Mouse (Mus musculus) MEL (cell line): ENCODE results near the gene Il10.

Experiments
- CHD2 ChIP-seq: IDR thresholded peaks from 2 replicates; pipeline ENCODE4 v1.6.1; 2011; ENCODE audit warnings: low read length, improper control_type of control experiment
- EP300 ChIP-seq, 2 experiments: IDR thresholded peaks; 2 replicates each; pipeline ENCODE4 v1.6.1; 2011; ENCODE audit warnings: improper control_type of control experiment in 2 of 2, low read length in 2 of 2, low read depth in 1 of 2, mild to moderate bottlenecking in 1 of 2
- ETS1 ChIP-seq: IDR thresholded peaks from 2 replicates; pipeline ENCODE4 v1.6.1; 2012; ENCODE audit warnings: low read depth, mild to moderate bottlenecking, inconsistent platforms, low read length, improper control_type of control experiment, moderate library complexity
- MAX ChIP-seq: IDR thresholded peaks from 2 replicates; pipeline ENCODE4 v1.6.1; 2011; ENCODE audit warnings: low read length, improper control_type of control experiment
- MXI1 ChIP-seq: IDR thresholded peaks from 2 replicates; pipeline ENCODE4 v1.6.1; 2011; ENCODE audit warnings: mild to moderate bottlenecking, low read depth, low read length, improper control_type of control experiment
- MYC ChIP-seq: IDR thresholded peaks from 2 replicates; pipeline ENCODE4 v1.6.1; 2011; ENCODE audit warnings: low read depth, mild to moderate bottlenecking, low read length, improper control_type of control experiment, moderate library complexity
- POLR2A ChIP-seq, 2 experiments: IDR thresholded peaks; 2 replicates each; pipeline ENCODE4 v1.6.1; 2011 to 2012; ENCODE audit warnings: low read length in 2 of 2, mild to moderate bottlenecking in 2 of 2, control low read depth in 1 of 2, improper control_type of control experiment in 1 of 2, low read depth in 1 of 2, moderate library complexity in 1 of 2; ENCODE audit not compliant: control insufficient read depth in 1 of 2, insufficient read depth in 1 of 2, poor library complexity in 1 of 2
- ZC3H11A ChIP-seq: IDR thresholded peaks from 2 replicates; pipeline ENCODE4 v1.6.1; 2012; ENCODE audit warnings: low read depth, mild to moderate bottlenecking, inconsistent platforms, low read length, improper control_type of control experiment
- ZMIZ1 ChIP-seq: IDR thresholded peaks from 2 replicates; pipeline ENCODE4 v1.6.1; 2012; ENCODE audit warnings: low read depth, mild to moderate bottlenecking, inconsistent platforms, low read length, improper control_type of control experiment, moderate library complexity

DNA sequence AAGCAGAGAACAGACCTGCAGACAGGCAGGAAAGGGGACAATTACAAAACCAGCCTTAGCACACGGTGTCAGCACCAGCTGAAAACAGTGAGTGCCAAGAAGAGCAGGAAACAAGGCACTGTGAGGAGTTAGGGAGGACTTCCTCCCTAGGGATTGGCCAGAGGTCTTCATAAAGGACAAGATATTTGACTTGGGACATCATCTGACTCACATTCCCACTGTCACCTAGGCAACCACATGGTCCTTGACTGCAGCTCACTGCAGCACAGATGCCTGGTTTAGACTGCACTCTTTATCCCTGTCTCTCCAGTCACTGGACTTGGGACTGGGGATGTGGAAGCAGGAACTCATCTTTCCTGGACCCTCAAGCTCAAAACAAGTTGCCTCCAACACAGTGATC is 24.1 kb upstream of the Il10 start:
- TF ChIP-seq MXI1 (no peak), CHD2 (no peak), MAX (no peak), EP300 (IDR thresholded peaks at IDR 0.05; ENCODE audit: low read depth in 1 of 2, low read length in 2 of 2) (no peak), ETS1 (no peak), ZC3H11A (no peak), MYC (no peak), POLR2A (IDR thresholded peaks at IDR 0.05; ENCODE audit: control insufficient read depth in 1 of 2, insufficient read depth in 1 of 2, low read depth in 1 of 2, low read length in 2 of 2, poor library complexity in 1 of 2) (no peak), ZMIZ1 (no peak)
